Mouse (Mus musculus) kidney, postnatal 14 days (tissue): Measurements from ENCODE around the gene Gm28230.

ENCODE experiments used
- DNase-seq: peaks from one replicate; pipeline ENCODE4 v3.0.0; 2022; ENCODE audit warnings: mixed read lengths

Gene Gm28230

GRCm38 (mm10) chr2:74725171-74725570, 1.4 kb upstream of the Gm28230 start:
- no peak for DNase-seq

- DNase-seq = peak; percentile 35
Measured at GRCm38 (mm10) chr2:74726973-74727639, 578 bp downstream of the Gm28230 start.

DNA sequence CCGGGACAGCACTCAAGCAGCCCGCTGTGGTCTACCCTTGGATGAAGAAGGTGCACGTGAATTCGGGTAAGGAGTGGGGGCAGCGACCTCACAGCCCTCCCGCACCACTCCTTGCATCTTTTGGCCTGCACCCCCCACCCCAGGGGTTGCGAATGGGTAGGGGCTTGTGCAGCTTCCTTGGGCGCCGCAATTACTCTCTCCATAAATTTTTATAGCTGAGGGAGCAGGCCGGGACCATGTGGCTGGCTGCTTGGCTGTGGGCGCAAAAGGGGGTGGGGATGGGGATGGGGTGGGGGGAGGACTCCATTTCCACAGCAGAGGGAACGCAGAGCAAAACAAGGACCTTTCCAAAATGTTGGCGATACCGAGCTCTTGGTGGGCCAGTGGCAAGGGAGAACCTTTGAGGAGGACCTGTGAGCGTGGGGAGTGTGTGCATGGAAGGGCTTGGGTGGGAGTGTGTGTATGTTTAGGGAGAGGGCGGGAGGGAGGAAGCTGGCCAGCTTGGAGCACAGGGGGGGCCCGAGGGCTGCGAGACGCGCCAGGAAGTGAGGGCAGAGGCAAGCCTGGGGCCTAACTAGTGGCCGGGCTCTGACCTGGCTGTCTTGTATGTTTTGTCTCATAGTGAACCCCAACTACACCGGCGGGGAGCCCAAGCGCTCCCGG, 1.2 kb downstream of the Gm28230 start:
- peak; percentile 26 for DNase-seq

DNA sequence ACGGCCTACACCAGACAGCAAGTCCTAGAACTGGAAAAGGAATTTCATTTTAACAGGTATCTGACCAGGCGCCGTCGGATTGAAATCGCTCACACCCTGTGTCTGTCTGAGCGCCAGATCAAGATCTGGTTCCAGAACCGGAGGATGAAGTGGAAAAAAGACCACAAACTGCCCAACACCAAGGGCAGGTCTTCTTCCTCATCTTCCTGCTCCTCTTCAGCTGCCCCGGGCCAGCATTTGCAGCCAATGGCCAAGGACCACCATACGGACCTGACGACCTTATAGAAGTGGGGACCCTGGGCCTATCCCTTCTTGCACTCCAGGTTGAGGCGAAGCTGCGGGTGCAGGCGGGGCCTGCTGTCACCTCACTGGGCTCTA, 1.8 kb downstream of the Gm28230 start:
- no peak for DNase-seq

GRCm38 (mm10) chr2:74730331-74730730, 3.8 kb downstream of the Gm28230 start:
- no peak for DNase-seq

DNA sequence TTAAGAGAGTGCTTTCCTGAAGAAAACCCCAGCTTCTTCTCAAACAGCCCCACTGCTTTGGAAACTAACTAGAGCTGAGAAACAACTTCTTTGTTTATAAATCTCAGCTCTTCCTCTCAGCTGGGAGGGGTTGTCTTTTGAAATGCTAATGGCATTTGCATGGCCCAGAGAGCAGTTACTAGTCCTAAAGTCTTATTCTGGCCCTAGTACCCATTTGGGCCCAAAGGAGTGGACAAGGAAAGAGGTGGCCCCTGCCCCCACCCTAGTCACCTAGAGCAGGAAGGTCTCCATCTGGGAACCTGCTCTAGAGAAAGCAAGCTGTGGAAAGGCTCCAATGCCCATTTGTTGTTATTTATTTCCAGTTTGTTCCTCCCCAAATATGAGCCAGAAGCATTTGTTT, 4.5 kb downstream of the Gm28230 start:
- no peak for DNase-seq

DNA sequence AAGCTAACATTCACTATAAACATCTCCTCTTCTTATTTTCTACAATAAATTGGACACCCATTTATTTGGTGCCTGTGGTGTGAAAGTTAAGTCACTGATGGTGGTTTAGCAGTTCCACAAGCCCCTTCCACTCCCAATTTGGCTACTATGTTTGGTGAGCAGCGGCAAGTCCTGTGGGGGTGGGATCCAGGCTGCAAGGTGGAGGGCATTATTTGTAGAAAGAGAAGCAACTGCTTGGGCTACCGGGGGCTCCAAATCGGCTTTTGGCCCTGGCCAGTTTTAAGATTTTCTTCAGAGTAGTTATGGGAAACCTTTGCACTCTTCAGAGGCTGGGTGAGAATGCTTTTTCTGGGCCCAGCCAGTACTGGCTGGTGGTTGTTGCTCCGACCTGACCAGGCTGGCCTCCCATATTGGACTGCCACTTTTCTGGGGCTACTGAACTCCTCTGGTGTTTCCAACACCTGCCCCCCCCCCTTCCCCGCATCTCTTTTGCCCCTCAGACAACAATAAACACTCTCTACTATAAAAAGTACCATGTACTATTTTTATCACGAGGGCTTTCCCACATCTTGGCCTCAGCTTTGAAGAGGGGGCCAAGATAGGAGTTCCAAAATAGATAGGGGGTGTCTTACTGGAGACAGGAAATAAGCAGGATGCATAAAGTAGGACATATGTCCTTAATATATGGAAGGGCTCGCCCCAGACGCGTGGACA, 5.4 kb downstream of the Gm28230 start:
- DNase-seq = no peak

DNA sequence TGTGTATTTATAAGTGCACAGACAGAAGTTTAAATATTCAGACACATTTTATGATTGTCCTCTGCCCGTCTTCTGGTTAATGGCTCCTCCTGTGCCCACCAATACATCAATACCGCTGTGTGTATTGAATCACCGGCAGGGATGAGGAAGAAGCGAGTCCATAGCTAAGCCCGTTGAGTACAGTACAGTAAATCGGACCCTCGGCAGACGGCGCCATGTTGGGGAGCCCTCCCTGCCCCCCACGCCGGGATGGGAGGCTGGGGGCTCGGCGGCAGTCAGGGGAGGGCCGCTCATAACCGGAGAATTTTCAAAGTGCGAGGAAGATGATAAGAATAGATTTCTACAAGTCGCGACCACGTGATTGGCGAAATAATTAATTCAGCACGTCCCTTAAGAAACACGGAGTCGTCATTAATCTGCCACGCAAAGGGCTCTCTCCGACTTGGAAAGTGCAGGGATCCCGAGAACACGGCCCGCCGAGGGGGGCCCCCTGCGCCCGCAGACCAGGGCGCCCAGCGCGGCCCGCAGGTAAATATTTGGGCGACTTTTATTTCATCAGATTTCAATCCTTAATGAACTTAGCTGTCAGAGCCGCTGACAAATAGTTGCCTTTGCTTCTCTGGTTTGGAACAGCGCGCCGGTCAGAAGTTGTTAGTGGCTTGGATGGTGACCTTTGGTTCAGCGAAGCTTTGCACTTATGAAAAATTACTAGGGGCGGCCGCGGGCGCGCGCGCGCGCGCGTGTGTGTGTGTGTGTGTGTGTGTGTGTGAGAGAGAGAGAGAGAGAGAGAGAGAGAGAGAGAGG, 6.2 kb downstream of the Gm28230 start:
- peak; percentile 45 for DNase-seq

DNA sequence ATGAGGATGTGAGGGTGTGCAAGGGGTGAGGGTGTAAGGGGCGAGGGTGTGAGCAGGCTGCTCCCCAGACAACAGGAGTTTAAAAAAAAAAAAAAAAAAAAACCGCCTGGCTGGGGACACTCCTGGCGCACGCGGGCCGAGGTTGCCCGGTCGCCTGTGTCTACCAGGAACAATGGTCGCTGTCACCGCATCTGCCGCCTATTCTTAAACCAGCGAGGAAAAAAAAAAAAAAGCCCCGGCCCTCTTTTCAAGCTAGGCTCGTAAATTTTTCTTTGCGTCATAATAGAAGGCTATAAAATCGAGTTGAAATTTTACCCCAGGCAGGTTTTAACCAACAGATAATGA, 6.8 kb downstream of the Gm28230 start:
- DNase-seq = no peak

DNA sequence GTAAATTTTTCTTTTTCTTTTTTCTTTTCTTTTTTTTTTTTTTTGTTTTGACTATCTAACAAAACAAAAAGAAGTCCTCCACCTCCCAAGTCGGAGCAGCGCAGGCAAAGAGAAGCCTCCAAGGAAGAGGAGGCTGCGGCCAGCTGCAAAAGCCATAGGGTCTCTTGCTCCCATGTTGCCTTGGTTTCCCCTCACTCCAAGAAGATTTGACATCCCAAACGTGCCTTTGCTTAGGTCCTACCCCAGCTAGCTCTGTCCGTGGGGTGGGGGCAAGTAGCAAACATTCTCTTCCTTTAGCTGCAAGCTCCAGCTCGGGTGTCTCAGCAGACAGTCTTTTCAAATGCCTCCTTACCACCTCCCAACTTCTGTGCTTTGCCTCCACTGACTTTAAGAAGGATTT, 7.2 kb downstream of the Gm28230 start:
- DNase-seq = no peak

- DNase-seq = no peak
Measured at GRCm38 (mm10) chr2:74734451-74734850, 7.9 kb downstream of the Gm28230 start.

GRCm38 (mm10) chr2:74734996-74735811, 8.7 kb downstream of the Gm28230 start:
- DNase-seq = no peak

GRCm38 (mm10) chr2:74735851-74736687, 9.5 kb downstream of the Gm28230 start:
- peak; percentile 22 for DNase-seq

DNA sequence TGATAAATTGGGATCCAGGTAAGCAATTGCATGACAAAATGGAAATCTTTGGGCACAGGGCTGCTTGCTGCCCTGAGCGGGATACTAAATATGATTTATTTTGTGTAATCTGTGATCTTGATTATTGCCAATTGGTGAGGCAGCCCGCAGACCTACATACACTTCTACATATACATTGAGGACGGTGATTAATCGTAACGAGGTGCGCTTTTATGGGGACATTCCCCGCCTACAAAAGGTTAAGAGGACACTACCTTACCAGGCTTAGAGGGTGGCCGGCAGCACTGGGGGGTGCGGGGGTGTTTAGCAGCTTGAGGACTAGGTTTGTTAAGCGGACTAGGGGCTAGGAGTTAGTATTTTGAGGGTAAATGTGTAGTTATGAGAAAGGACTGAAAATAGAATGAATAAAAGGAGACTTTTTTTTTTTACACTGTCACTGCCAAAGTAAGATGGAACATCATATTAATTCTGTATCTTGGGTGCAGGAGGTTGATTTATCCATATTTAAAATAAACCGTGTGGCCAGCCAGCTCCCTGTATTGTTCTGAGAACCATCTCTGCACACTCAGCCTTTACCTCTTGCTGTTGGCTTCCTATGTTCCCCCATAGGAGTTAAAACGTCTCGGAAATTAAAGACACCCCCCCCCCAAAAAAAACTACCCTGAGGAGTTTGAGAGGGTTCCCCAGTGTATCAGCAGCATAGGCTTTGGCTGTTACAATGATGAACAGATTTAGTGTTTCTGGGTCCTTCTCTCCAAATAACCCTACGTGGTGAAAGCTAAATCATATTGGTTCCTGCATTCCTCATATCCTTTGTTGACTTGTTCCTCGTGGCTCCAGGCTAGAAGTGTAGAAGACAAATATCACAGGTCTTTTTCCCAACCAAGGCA, 10.4 kb downstream of the Gm28230 start:
- DNase-seq = no peak

DNA sequence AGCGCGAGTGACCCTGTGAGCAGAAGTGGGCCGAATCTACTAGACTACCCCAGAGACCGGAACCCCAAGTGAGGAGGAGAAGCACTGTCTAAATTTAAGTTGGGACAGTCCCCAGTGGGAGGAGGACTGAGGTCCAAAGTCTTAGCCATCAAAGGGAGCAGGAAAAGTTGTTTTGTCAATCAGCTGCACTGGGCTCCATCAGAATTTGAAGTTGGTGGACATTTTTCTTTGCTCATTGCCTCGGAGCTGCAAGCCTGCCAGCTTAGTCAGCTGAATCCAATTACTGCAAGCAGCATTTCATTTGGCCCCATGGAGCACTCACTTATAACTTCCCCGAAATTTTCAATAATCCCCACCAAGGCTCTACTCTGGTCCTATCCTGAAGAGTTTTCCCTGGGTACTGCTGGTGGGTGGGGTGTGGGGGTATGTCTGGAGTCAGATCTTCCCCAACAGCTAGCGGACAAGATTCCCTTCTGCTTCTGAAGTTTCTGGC, 11.1 kb downstream of the Gm28230 start:
- DNase-seq = peak; percentile 40

GRCm38 (mm10) chr2:74738623-74739475, 12.3 kb downstream of the Gm28230 start:
- DNase-seq = peak; percentile 40

DNA sequence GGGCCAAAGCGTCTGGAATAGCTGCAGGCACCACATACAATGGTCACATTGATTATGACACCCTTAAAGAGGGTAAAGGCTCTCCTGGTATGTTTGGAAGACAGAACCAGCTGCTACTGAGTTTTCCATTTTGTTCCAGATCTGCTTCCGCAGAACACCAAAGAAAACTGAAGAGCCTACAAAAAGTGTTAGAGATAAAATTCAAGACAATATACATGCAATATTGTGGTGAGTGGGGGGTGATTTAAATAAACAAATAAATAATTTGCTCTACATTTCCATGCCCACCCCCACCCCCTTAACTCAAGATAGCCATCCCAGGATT, 12.9 kb downstream of the Gm28230 start:
- no peak for DNase-seq

DNA sequence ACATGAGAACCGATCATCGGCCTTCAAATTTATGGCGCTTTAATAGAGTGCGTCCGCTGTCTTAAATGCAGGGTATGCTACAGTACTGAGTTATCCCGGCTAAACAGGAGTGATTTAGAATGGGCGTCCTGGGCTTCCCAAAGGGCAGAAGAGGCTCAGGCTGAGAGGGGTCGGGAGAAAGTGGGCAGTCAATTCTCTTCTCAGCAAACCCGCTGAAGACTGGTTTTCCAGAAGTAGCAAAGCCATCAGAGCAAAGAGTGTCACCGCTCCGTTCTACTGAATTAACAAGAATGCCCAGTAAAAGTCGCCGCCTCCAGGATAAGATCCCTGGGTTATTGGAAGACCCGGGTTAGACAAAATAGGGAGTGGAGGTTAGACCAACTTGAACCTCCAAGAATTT, 13.3 kb downstream of the Gm28230 start:
- DNase-seq = no peak

DNA sequence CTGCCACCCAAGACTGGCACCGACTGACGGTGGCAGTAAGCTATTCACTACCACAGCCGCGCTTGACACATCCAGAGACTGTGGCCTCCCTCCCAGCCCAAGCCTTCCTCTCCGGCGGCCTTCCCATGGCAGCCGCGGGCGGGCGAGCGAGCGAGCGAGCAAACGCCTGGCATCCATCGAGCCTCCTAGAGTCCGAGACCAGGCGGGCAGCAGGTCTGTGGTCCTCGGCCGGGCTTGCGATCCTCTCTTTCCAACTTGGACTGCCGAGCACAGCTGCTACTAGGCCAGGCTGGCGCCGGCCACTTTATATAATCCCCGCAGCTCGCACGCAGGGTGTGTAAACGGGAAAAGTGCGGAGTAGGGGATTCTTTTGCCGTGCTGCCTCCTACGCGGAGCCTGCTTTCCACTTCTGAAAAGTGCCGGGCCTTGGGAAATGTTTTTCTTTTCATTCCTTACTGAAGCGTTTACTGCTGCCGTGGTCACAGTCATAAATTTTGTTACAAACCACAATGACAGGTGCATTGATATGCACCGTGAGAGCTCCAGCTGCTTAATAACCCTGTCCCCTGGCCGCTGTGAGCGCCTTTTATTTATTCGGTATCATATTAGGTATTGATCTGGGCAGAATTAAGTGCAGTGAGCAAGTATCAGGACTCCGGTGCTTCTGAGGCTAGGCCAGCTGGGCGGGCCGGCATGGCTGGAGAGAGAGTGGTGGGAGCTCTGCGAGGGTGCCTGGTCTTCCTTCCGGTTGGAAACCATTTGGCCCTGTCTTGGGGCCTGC, 14.0 kb downstream of the Gm28230 start:
- peak; percentile 45 for DNase-seq
